Mouse (Mus musculus) stomach, embryonic 16.5 days (tissue): Measurements from ENCODE around the gene Pbx1. TPM values are rescaled to one million over a fixed set of nuclear protein-coding genes. Genes with fewer than 3 reads are reported as not detected.

Experiments
- ATAC-seq: fragments of 200-750 bp; cut with Nextera tagmentation; 2 replicates; pipeline ENCODE4 v1.8.0; 2017; ENCODE audit warnings: moderate number of reproducible peaks, moderate TSS enrichment; ENCODE audit not compliant: insufficient read depth, low FRiP score
- H3K27ac ChIP-seq: fragments of 300-500 bp; sonication (generic); 2 replicates; pipeline ENCODE4 v1.5.1; 2014; ENCODE audit warnings: low read length
- H3K27me3 ChIP-seq: fragments of 300-500 bp; sonication (generic); 2 replicates; pipeline ENCODE4 v1.6.1; 2014; ENCODE audit warnings: low read length, control low read depth, mixed read lengths; ENCODE audit not compliant: control insufficient read depth, insufficient read depth
- H3K36me3 ChIP-seq: fragments of 300-500 bp; sonication (generic); 2 replicates; pipeline ENCODE4 v1.6.1; 2014; ENCODE audit warnings: low read length; ENCODE audit not compliant: control insufficient read depth, insufficient read depth
- H3K4me1 ChIP-seq: fragments of 300-500 bp; sonication (generic); 2 replicates; pipeline ENCODE4 v1.6.1; 2014; ENCODE audit warnings: low read length, control low read depth, mixed read lengths; ENCODE audit not compliant: control insufficient read depth, insufficient read depth
- H3K4me2 ChIP-seq: fragments of 300-500 bp; sonication (generic); 2 replicates; pipeline ENCODE4 v1.6.1; 2014; ENCODE audit warnings: low read depth, low read length, mixed read lengths
- H3K4me3 ChIP-seq: fragments of 300-500 bp; sonication (generic); replicated peaks from 2 replicates; pipeline ENCODE4 v1.5.1; 2014; ENCODE audit warnings: mild to moderate bottlenecking, low read length
- H3K9ac ChIP-seq: fragments of 300-500 bp; sonication (generic); 2 replicates; pipeline ENCODE4 v1.6.1; 2014; ENCODE audit warnings: low read length
- H3K9me3 ChIP-seq: fragments of 300-500 bp; sonication (generic); replicated peaks from 2 replicates; pipeline ENCODE4 v1.6.1; 2016; ENCODE audit warnings: low read length, control low read depth; ENCODE audit not compliant: control insufficient read depth
- WGBS: fragments of 180-500 bp; shearing (Covaris S2); extraction: QIAGEN DNeasy Blood & Tissue Kit; methylation state at CpG from one replicate; pipeline ENCODE4 v1.1.7; 2014; 5-methylcytosine and 5-hydroxymethylcytosine counted together
- polyA plus RNA-seq: library from polyadenylated mRNA; unstranded; fragments of >200 nt; fragmentation: Nextera tagmentation; extraction: Ambion mirVana; gene quantifications from 2 replicates; pipeline ENCODE4 v1.2.1, GENCODE M21; 2015

The Pbx1 gene
- polyA plus RNA-seq, 1 experiment from 2014 or later, result 35.6 TPM

DNA sequence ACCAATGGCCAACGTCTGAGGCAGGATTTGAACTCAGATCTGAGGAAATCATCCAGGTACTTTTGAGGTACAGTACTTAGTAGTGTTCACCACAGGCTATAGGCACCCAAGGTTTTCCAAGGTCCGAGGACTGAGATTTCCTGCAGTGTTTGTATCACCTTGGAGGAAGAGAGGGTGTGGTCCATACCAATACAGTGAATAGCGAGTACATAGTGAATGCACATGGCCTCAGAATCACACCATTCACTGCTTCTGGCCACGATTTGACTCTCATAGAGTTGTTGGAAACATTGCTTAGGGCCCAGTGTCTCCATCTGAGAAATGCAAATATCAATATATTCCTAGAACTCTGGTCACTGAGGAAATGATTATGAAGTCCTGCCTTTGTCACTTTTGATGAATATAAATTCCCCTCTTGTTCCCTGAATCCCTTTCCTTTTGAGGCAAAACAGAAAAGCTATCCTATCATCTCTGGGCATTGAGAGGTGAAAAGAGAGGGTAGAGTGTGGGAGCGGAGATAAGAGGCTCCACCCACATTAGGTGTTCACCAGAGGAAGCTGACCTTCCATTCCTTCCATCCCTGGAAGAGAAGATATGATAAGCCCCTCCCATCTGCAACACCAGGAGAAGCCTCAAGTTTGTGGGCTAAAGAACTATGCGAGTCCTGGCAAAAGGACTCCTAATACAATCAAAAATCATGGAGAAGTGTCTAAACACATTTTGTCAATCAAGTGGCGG lies 119.2 kb downstream of the Pbx1 start:
- Histone ChIP-seq H3K9ac (no peak overlapping the region), H3K9me3 (no peaks in the 10 kb centered on the region), H3K27ac (no peak overlapping the region), H3K36me3 (0 out of 2 replicates have a peak, but pooled peaks cover 4% of the 10 kb centered on the region), H3K4me2 (no peak overlapping the region), H3K4me1 (peaks cover 19% of the 10 kb centered on the region), H3K4me3 (no peak overlapping the region), H3K27me3 (no peaks in the 10 kb centered on the region)
- WGBS, result 81% methylated on average over 7 of the region's 7 CpGs
- no peak for ATAC-seq

DNA sequence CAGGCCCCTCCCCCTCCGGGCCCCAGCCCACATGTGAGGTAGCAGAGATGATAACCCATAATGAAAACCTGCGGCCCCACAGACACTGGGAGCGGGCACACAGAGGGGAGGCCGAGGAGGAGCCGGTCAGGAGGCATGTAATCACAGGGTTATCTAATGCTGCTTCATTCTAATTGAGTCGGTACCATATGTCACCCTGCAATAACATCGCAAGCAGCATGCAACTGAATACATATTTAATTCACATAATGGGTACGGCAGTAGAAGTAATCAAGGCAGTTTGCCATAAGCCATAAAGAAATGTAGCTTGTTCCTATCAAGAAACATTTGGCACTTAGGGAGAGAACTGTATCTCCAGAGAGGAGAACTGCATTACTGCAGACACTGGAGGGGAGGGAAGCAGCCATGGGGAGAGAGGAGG lies 123.0 kb downstream of the Pbx1 start:
- H3K4me2 ChIP-seq, result no peak overlapping the region
- WGBS, result 65% methylated on average over 8 of the region's 8 CpGs
- no peaks in the 10 kb centered on the region for H3K27me3 ChIP-seq
- no peaks in the 10 kb centered on the region for H3K9me3 ChIP-seq
- no peak for ATAC-seq
- H3K36me3 ChIP-seq, result no peaks in the 10 kb centered on the region
- H3K4me1 ChIP-seq, result peaks cover 22% of the 10 kb centered on the region
- H3K9ac ChIP-seq, result no peak overlapping the region
- no peak overlapping the region for H3K27ac ChIP-seq
- no peak overlapping the region for H3K4me3 ChIP-seq

DNA sequence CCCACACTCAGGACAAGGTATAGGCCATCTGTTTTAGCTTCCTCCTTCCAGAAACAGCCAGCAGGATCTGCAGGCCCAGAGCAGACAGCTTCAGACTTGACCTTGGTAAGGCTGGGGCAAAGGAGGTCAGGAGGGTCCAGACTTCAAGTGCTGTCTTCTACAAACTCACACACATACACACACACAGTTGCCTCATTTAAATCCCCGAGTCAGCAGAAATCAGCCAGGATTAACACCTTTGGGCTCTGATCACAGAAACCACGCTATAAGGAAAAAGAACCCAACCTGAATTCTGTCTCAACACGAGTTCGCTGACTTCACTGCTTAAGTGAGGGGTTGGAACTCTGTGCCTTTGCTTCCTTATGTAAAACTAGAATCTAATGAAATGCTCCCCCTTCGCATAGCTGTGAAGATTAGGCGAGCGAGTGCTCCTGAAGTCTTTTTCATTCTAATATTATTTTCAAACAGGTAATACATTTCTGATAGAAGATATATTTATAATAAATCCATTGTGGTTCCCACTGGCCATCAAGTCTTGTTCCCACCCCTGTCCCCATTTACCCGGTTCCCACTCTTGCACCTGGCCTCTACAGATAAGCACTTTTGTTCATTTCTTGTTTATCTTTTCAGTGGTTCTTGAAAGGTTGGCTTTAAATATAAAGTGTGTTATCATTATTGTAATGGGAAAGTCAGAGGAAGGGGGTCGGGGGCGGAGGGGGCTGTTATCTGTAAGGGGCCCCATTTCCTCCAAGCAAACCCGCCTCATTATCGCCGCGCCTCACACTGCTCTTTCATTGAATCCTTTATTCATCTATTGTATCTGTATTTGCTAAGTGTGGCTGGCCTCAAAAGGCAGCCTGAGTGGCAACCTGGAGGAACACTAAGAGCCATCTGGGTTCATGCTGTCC lies 124.5 kb downstream of the Pbx1 start:
- no peaks in the 10 kb centered on the region for H3K9me3 ChIP-seq
- peak overlapping the region; percentile 82 for H3K27ac ChIP-seq
- no peaks in the 10 kb centered on the region for H3K27me3 ChIP-seq
- peak; percentile 79 for ATAC-seq
- no peaks in the 10 kb centered on the region for H3K36me3 ChIP-seq
- H3K4me3 ChIP-seq, result no peak overlapping the region
- H3K9ac ChIP-seq, result no peak overlapping the region
- H3K4me1 ChIP-seq, result peaks cover 22% of the 10 kb centered on the region
- WGBS, result 57% methylated on average over 14 of the region's 14 CpGs
- no peak overlapping the region for H3K4me2 ChIP-seq

DNA sequence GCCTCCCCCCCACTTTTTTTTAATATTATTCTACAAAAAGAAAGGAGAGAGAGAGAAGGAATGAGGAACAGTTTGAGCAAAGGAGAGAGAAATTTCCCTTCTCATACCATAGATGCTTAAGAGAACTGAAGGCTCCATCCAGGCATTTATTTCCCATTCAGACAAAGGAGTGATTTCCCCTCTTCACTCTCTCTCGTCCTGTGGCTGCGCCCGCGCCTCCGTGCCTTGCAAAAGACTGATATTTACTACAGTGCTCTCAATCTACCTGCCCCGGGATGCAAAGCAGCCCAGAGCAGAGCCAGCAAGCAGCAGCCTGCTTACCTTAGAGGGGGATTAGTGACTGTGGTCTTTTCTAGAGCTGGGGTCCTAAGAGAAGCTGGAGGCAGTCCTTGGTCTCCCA lies 131.6 kb downstream of the Pbx1 start:
- Histone ChIP-seq H3K4me2 (no peak overlapping the region), H3K9ac (no peak overlapping the region), H3K9me3 (0 out of 2 replicates have a peak, but pooled peaks cover 3% of the 10 kb centered on the region), H3K36me3 (no peaks in the 10 kb centered on the region), H3K27ac (no peak overlapping the region), H3K27me3 (no peaks in the 10 kb centered on the region), H3K4me1 (0 out of 2 replicates have a peak, but pooled peaks cover 3% of the 10 kb centered on the region), H3K4me3 (no peak overlapping the region)
- WGBS, result 69% methylated on average over 6 of the region's 6 CpGs
- ATAC-seq, result no peak

DNA sequence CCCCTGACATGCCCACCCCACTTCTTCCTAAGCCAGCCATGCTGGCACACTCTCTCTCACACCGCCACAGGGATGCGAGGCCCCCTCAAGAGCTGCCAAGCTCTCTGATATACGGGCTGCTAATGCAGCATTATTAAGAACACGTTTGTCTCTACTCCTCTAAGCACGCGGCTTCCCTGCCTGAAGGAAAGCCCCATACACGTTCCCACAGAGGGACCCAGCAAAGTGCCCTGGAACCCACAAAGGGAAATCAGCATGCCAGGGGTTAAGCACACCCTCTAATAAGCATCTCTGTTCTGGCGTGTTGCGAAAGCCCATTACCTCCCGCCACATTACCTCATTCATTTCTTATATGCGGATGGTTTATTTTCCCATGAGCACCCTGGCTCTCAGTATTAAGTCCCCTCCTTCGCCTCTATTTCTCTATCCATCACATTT lies 132.1 kb downstream of the Pbx1 start:
- Histone ChIP-seq H3K4me1 (0 out of 2 replicates have a peak, but pooled peaks cover 3% of the 10 kb centered on the region), H3K36me3 (no peaks in the 10 kb centered on the region), H3K9me3 (0 out of 2 replicates have a peak, but pooled peaks cover 3% of the 10 kb centered on the region), H3K27ac (no peak overlapping the region), H3K27me3 (no peaks in the 10 kb centered on the region), H3K4me3 (no peak overlapping the region), H3K9ac (no peak overlapping the region), H3K4me2 (no peak overlapping the region)
- ATAC-seq, result no peak; the same call in 1 of the 2 replicates
- WGBS, result 54% methylated on average over 12 of the region's 12 CpGs

DNA sequence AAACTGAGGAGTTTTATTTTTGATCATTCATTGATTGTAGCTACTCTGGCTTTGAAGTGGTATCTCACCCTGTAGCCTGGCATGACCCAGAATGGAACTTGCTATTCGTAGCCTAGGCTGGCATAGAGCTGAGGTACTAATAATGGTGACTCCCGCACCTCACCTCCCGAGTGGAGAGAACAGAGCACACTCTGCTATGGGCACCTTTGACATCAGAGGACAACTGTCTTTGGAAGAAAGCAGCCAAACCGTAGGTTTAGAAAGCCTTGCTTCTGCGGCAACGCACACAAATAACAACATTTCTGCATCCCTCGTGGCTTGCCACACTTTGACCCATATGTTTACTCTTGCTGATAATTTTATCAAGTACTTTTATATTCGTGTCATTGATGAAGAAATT lies 132.9 kb downstream of the Pbx1 start:
- WGBS, result 77% methylated on average over 8 of the region's 8 CpGs
- no peak for ATAC-seq

DNA sequence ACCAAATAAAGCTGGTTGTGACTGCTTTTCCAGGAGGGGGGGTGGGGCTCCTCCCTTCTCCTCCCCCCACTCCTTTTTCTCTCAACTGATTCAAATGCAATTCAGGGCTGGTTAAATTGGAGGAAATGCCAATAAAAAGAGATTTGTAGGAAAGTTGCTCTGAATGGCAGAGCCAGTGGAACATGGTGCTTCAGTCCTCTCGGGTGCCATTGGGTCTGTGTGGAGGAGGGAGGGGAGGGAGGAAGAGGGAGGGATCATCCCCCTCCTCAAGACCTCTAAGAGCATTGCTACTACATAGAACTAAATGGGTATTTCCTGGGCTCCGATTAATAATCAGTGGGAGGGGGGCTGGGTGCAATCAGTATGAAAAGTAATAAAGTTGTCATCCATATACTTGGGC lies 135.8 kb downstream of the Pbx1 start:
- no peak overlapping the region for H3K27ac ChIP-seq
- peaks cover 3% of the 10 kb centered on the region; the same call in 1 of the 2 replicates for H3K4me1 ChIP-seq
- WGBS, result 55% methylated on average over 2 of the region's 2 CpGs
- H3K4me2 ChIP-seq, result no peak overlapping the region
- no peaks in the 10 kb centered on the region for H3K27me3 ChIP-seq
- no peaks in the 10 kb centered on the region for H3K36me3 ChIP-seq
- H3K4me3 ChIP-seq, result no peak overlapping the region
- 0 out of 2 replicates have a peak, but pooled peaks cover 3% of the 10 kb centered on the region for H3K9me3 ChIP-seq
- no peak overlapping the region for H3K9ac ChIP-seq
- ATAC-seq, result no peak

More for the DNA sequence above, 132.9 kb downstream of the Pbx1 start:
- no peaks in the 10 kb centered on the region for H3K27me3 ChIP-seq
- H3K4me2 ChIP-seq, result no peak overlapping the region
- H3K9me3 ChIP-seq, result 0 out of 2 replicates have a peak, but pooled peaks cover 3% of the 10 kb centered on the region
- no peak overlapping the region for H3K27ac ChIP-seq
- H3K4me1 ChIP-seq, result 0 out of 2 replicates have a peak, but pooled peaks cover 3% of the 10 kb centered on the region
- no peak overlapping the region for H3K4me3 ChIP-seq
- no peaks in the 10 kb centered on the region for H3K36me3 ChIP-seq
- H3K9ac ChIP-seq, result no peak overlapping the region

DNA sequence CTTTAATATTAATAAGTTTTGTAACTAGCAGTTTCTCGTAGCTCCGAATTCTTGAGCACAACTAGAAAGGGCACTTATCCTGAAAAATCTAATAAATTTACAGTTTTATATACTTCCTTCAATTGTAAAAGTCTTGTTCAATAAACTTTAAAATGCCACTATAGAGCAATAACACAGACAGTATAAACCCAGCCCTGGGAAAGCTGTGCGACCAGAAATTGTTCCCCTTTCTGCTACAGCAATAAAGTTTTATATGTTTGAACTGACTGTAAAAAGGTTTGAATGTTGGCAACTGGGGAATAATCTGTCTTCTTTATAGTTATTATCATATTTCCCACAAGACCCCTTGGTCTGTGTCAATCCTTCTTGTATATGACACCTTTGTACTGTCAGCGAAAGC lies 136.3 kb downstream of the Pbx1 start:
- WGBS, result 74% methylated on average over 4 of the region's 4 CpGs

DNA sequence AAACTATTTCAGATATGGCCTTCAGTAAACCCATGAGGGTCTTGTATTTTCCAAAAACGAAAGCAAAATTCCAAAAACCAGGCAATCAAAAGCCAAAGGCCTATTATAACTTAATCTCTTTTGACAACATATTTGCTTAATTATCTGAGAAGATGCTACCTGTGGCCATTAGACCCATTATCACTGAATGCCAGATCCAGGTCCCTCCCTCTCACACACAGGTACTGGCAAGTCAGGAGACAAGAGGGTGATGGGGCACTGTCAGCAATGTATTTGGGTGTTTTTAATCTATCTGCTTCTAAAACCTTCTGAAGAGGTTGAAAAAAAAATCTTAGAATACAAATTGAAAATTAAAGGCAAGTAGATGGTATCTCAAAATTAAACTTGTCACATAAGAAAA lies 138.4 kb downstream of the Pbx1 start:
- WGBS, result 100% methylated on average over 1 of the region's 1 CpGs
- Histone ChIP-seq H3K4me2 (no peak overlapping the region), H3K27ac (no peak overlapping the region), H3K9me3 (0 out of 2 replicates have a peak, but pooled peaks cover 3% of the 10 kb centered on the region), H3K4me1 (peaks cover 12% of the 10 kb centered on the region), H3K27me3 (no peaks in the 10 kb centered on the region), H3K36me3 (no peaks in the 10 kb centered on the region), H3K4me3 (no peak overlapping the region), H3K9ac (no peak overlapping the region)
- no peak for ATAC-seq

More for the DNA sequence above, 136.3 kb downstream of the Pbx1 start:
- Histone ChIP-seq H3K27me3 (no peaks in the 10 kb centered on the region), H3K27ac (no peak overlapping the region), H3K36me3 (no peaks in the 10 kb centered on the region), H3K4me2 (no peak overlapping the region), H3K4me3 (no peak overlapping the region), H3K4me1 (peaks cover 3% of the 10 kb centered on the region; the same call in 1 of the 2 replicates), H3K9me3 (0 out of 2 replicates have a peak, but pooled peaks cover 3% of the 10 kb centered on the region), H3K9ac (no peak overlapping the region)
- ATAC-seq, result no peak
